Mouse (Mus musculus) lung, embryonic 14.5 days (tissue): ENCODE measurements around the gene Paqr8. TPM values are rescaled to one million over a fixed set of nuclear protein-coding genes. Genes with fewer than 3 reads are reported as not detected.
A peak's percentile ranks its signal among the peaks of the same experiment; 100 is the strongest.

ENCODE experiments used
- ATAC-seq: fragments of 200-750 bp; cut with Nextera tagmentation; 2 replicates; pipeline ENCODE4 v1.8.0; 2017; ENCODE audit warnings: mild to moderate bottlenecking, moderate TSS enrichment, moderate library complexity; ENCODE audit not compliant: insufficient read depth
- DNase-seq: peaks from one replicate; pipeline ENCODE4 v3.0.0-alpha.2; 2015
- H3K27ac ChIP-seq: fragments of 300-500 bp; sonication (generic); 2 replicates; pipeline ENCODE4 v1.5.1; 2014; ENCODE audit warnings: low read depth, mild to moderate bottlenecking, moderate library complexity
- H3K27me3 ChIP-seq: fragments of 300-500 bp; sonication (generic); 2 replicates; pipeline ENCODE4 v1.6.1; 2014; ENCODE audit warnings: low read length, control low read depth; ENCODE audit not compliant: insufficient read depth
- H3K36me3 ChIP-seq: fragments of 300-500 bp; sonication (generic); 2 replicates; pipeline ENCODE4 v1.6.1; 2014; ENCODE audit warnings: control low read depth; ENCODE audit not compliant: insufficient read depth
- H3K4me1 ChIP-seq: fragments of 300-500 bp; sonication (generic); 2 replicates; pipeline ENCODE4 v1.6.1; 2014; ENCODE audit warnings: antibody characterized with exemption, control low read depth; ENCODE audit not compliant: insufficient read depth
- H3K4me2 ChIP-seq: fragments of 300-500 bp; sonication (generic); 2 replicates; pipeline ENCODE4 v1.6.1; 2014; ENCODE audit warnings: mild to moderate bottlenecking
- H3K4me3 ChIP-seq: fragments of 300-500 bp; sonication (generic); 2 replicates; pipeline ENCODE4 v1.5.1; 2014; ENCODE audit warnings: low read depth, low read length
- H3K9ac ChIP-seq: fragments of 300-500 bp; sonication (generic); 2 replicates; pipeline ENCODE4 v1.6.1; 2014
- H3K9me3 ChIP-seq: fragments of 300-500 bp; sonication (generic); 2 replicates; pipeline ENCODE4 v1.6.1; 2016; ENCODE audit warnings: low read depth, low read length, control low read depth
- CTCF ChIP-seq: IDR thresholded peaks from 2 replicates; pipeline ENCODE4 v1.5.1; 2016; ENCODE audit warnings: antibody characterized with exemption, low read depth
- WGBS: fragments of 180-500 bp; shearing (Covaris S2); extraction: QIAGEN DNeasy Blood & Tissue Kit; methylation state at CpG from one replicate; pipeline ENCODE4 v1.1.7; 2014; 5-methylcytosine and 5-hydroxymethylcytosine counted together
- polyA plus RNA-seq: library from polyadenylated mRNA; unstranded; fragments of >200 nt; fragmentation: Nextera tagmentation; extraction: Ambion mirVana; gene quantifications from 2 replicates; pipeline ENCODE4 v1.2.1, GENCODE M21; 2014

Paqr8 gene
- polyA plus RNA-seq, 1 experiment from 2014 or later, result 5.4 TPM

GRCm38 (mm10) chr1:20890941-20891399 lies 564 bp downstream of the Paqr8 start:
- ATAC-seq, result peak; percentile 72
- H3K4me3 ChIP-seq, result peak overlapping the region; percentile 58
- H3K4me1 ChIP-seq, result no peaks in the 10 kb centered on the region
- no peaks in the 10 kb centered on the region for H3K9me3 ChIP-seq
- peak overlapping the region; percentile 93 for H3K4me2 ChIP-seq
- H3K27ac ChIP-seq, result peak overlapping the region; percentile 60; the same call in 1 of the 2 replicates
- peak; percentile 70 for DNase-seq
- peak; percentile 62 for TF ChIP-seq CTCF
- H3K9ac ChIP-seq, result peak overlapping the region; percentile 55
- no peaks in the 10 kb centered on the region for H3K36me3 ChIP-seq
- H3K27me3 ChIP-seq, result no peaks in the 10 kb centered on the region
- under 1% methylated on average over 20 of the region's 20 CpGs for WGBS

GRCm38 (mm10) chr1:20893059-20893458 lies 2.7 kb downstream of the Paqr8 start:
- WGBS, result 78% methylated on average over 5 of the region's 5 CpGs
- H3K27me3 ChIP-seq, result no peaks in the 10 kb centered on the region
- H3K27ac ChIP-seq, result no peak overlapping the region
- no peak overlapping the region for H3K9ac ChIP-seq
- no peaks in the 10 kb centered on the region for H3K9me3 ChIP-seq
- TF ChIP-seq CTCF, result no peak
- no peak for DNase-seq
- no peaks in the 10 kb centered on the region for H3K4me1 ChIP-seq
- ATAC-seq, result no peak
- H3K4me2 ChIP-seq, result no peak overlapping the region
- H3K36me3 ChIP-seq, result no peaks in the 10 kb centered on the region
- no peak overlapping the region for H3K4me3 ChIP-seq

- Histone ChIP-seq H3K4me1 (no peaks in the 10 kb centered on the region), H3K9me3 (no peaks in the 10 kb centered on the region), H3K4me3 (no peak overlapping the region), H3K9ac (no peak overlapping the region), H3K27ac (no peak overlapping the region), H3K4me2 (no peak overlapping the region), H3K27me3 (no peaks in the 10 kb centered on the region), H3K36me3 (no peaks in the 10 kb centered on the region)
- no peak for DNase-seq
- ATAC-seq, result no peak
- WGBS, result 41% methylated on average over 9 of the region's 9 CpGs
- TF ChIP-seq CTCF, result no peak
Measured at GRCm38 (mm10) chr1:20898391-20898790, 8.0 kb downstream of the Paqr8 start.

GRCm38 (mm10) chr1:20900336-20900735 lies 9.9 kb downstream of the Paqr8 start:
- DNase-seq, result no peak
- Histone ChIP-seq H3K27me3 (no peaks in the 10 kb centered on the region), H3K4me2 (no peak overlapping the region), H3K9me3 (no peaks in the 10 kb centered on the region), H3K4me1 (no peaks in the 10 kb centered on the region), H3K4me3 (no peak overlapping the region), H3K9ac (no peak overlapping the region), H3K27ac (no peak overlapping the region), H3K36me3 (no peaks in the 10 kb centered on the region)
- no peak for TF ChIP-seq CTCF
- WGBS, result 50% methylated on average over 4 of the region's 4 CpGs
- no peak for ATAC-seq

- no peak for TF ChIP-seq CTCF
- H3K27ac ChIP-seq, result no peak overlapping the region
- no peaks in the 10 kb centered on the region for H3K4me1 ChIP-seq
- DNase-seq, result no peak
- no peaks in the 10 kb centered on the region for H3K36me3 ChIP-seq
- no peaks in the 10 kb centered on the region for H3K27me3 ChIP-seq
- no peaks in the 10 kb centered on the region for H3K9me3 ChIP-seq
- 88% methylated on average over 8 of the region's 8 CpGs for WGBS
- no peak overlapping the region for H3K4me3 ChIP-seq
- no peak overlapping the region for H3K9ac ChIP-seq
- no peak overlapping the region for H3K4me2 ChIP-seq
- no peak for ATAC-seq
Measured at GRCm38 (mm10) chr1:20905501-20906127, 15.2 kb downstream of the Paqr8 start.

- TF ChIP-seq CTCF, result no peak
Measured at GRCm38 (mm10) chr1:20906128-20906515, 15.7 kb downstream of the Paqr8 start.

GRCm38 (mm10) chr1:20908541-20908940 lies 18.1 kb downstream of the Paqr8 start:
- no peak for ATAC-seq
- Histone ChIP-seq H3K4me3 (no peak overlapping the region), H3K27ac (no peak overlapping the region), H3K4me1 (no peaks in the 10 kb centered on the region), H3K27me3 (no peaks in the 10 kb centered on the region), H3K9ac (no peak overlapping the region), H3K36me3 (no peaks in the 10 kb centered on the region), H3K9me3 (no peaks in the 10 kb centered on the region), H3K4me2 (no peak overlapping the region)
- TF ChIP-seq CTCF, result no peak
- 50% methylated on average over 4 of the region's 4 CpGs for WGBS
- no peak for DNase-seq

More at GRCm38 (mm10) chr1:20906128-20906515, 15.7 kb downstream of the Paqr8 start:
- H3K27me3 ChIP-seq, result no peaks in the 10 kb centered on the region
- ATAC-seq (no peak), DNase-seq (no peak)
- H3K36me3 ChIP-seq, result no peaks in the 10 kb centered on the region
- 85% methylated on average over 9 of the region's 9 CpGs for WGBS
- H3K4me1 ChIP-seq, result no peaks in the 10 kb centered on the region
- no peaks in the 10 kb centered on the region for H3K9me3 ChIP-seq
- no peak overlapping the region for H3K27ac ChIP-seq
- H3K4me3 ChIP-seq, result no peak overlapping the region
- no peak overlapping the region for H3K4me2 ChIP-seq
- no peak overlapping the region for H3K9ac ChIP-seq

GRCm38 (mm10) chr1:20912115-20912514 lies 21.7 kb downstream of the Paqr8 start:
- 45% methylated on average over 2 of the region's 2 CpGs for WGBS
- no peak for TF ChIP-seq CTCF
- H3K27me3 ChIP-seq, result no peaks in the 10 kb centered on the region
- H3K9me3 ChIP-seq, result no peaks in the 10 kb centered on the region
- H3K4me3 ChIP-seq, result no peak overlapping the region
- H3K4me2 ChIP-seq, result no peak overlapping the region
- DNase-seq (no peak), ATAC-seq (no peak)
- H3K4me1 ChIP-seq, result no peaks in the 10 kb centered on the region
- no peak overlapping the region for H3K27ac ChIP-seq
- H3K36me3 ChIP-seq, result no peaks in the 10 kb centered on the region
- H3K9ac ChIP-seq, result no peak overlapping the region
